Mouse (Mus musculus) frontal cortex, postnatal 10 days (tissue): Measurements from ENCODE around the gene Psmd11.

Source experiments
- DNase-seq, 2 experiments: peaks; one replicate each; pipeline ENCODE4 v3.0.0; 2022; ENCODE audit warnings: low spot score in 2 of 2, mixed read lengths in 1 of 2

Psmd11 gene

DNA sequence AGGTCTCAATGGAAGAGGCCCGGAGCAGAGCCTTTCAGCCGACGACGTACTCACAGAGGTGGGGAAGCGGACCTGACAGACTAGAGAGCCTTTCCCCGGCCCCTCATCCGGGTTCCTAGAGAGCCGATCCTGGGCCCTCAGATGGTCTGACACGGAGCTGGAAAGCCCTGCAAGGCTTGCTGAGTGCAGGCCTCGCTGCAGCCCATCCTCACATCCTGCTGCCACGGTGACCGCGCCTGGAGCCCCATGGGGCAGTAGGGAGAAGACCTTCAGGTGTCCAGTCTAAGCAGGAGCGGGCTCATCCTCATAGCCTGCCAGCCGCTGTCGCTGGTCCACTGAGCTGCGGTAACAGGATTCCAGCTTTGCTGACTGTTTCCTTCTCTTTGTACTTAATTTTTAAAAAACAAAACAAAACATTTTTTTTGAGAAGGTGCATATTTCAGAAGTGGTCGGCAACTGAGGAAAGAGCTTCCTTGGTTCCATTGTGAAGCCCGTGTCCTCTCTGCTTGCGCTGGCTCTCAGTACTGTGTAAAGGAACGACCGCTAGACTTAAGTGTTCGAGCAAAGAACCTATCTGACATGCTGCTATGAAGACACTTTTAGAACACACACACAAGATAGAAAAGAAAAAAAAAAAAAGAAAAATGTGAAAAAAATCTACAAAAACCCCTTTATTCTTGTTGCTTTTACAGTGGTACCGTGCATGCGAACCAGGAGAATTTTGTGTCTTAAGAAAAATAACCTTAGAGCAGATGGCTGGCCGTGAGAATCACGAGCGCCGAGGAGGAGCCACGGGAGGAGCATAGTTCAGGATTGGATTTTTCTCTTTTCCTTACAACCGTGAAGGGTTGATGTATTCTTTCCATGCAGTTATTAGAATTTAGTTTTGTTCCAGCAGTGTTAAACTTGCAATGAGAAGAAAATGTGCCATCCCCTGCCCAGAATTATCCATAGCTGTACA is 51.8 kb downstream of the Psmd11 start:
- DNase-seq = peak in 1 of 2 experiments; percentile 38

DNA sequence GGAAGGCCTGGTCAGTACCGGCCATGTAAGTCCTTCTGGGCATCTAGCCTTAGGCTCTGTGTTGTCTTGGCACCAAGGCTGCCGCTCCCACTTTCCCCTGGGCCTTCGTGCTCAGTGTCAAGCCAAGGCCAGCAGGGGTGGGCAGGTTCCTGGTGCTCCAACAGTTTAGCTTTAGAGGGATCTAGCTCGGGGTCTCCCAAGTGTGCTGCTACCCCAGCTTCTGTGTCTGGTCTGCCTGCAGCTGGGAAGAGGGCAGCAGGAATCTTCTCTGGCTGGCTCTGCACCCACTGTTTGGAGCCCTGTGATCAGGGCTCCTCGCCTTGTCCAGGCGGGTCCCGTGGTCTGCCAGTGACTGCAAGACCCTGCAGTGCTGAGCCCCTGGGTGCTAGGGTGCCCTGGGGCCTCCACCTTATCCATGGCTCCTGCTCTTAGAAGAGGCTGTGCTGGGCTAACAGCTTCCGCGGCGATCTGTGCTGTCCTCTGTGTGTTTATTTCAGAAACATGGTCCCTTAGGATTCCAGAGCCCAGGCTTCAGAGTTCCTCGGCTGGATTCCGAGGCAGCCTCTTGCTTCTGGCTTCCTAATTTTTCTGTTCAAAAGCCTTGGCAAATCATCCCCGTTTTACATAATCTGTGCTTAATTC is 53.1 kb downstream of the Psmd11 start:
- DNase-seq = no peak

DNA sequence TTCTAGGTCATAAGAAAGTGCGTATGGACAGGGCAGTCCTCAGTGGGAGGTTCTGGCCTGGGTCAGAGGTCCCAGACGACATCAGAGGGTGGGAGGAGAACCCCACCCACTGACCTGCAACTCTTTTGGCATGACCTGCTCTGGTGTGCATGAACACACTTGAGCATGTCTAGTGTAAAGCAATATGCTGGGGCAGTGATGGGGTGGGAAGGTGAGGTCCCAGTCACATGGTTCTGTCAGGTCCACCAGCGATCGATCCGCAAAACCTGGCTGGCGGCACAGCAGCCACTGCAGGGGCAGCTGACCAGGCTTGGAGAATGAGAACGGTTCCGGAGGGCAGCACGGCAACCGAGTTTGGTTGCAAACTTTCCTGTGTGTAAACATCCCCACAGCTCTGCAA is 53.9 kb downstream of the Psmd11 start:
- peak in 1 of 2 experiments; percentile 24 for DNase-seq

DNA sequence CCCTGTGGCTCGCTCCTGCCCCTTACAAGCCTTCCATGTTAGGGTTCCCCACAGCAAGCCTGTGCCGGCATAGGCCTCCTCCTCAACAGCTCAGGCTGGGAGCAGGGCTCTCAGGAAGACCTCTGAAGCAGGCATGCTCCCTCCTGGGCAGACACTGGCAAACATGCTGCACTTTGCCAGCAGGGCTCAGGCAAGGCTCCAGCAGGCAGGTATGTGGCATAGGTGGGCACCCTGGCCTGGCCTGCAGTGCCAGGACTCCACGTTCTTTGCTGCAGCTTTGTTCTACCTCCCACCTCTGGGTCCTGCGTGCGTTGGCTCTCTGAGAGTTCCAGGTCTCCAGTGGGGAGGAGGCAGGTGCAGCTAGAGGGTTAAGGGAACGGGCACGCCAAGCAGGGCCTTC is 54.5 kb downstream of the Psmd11 start:
- DNase-seq = peak in 1 of 2 experiments; percentile 38

DNA sequence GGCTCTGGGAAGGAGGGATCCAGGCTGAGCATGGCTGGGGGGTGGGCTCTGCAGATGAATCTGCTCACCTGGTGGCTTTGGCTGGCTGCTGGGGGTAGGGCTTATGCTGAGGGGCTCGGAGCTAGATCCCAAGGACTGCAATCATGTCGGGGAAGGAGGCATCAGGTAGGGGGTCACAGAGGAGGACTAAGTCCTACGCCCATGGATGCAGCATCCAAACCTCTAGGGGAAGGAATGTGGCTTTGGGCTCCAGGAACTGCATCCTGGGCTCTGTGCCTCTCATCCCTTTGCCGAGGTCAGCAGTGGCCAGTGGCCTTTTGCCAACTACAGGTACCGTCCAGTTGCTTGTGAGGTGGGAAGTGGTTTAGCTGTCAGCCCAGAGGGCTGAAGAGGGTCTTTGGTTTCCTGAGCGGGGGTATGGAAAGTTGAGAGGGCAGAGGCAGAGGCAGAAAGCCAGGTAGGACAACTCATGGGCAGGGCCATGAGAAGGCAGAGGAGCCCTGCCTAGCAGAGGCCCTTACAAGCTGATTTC is 55.2 kb downstream of the Psmd11 start:
- DNase-seq = peak in 1 of 2 experiments; percentile 32

DNA sequence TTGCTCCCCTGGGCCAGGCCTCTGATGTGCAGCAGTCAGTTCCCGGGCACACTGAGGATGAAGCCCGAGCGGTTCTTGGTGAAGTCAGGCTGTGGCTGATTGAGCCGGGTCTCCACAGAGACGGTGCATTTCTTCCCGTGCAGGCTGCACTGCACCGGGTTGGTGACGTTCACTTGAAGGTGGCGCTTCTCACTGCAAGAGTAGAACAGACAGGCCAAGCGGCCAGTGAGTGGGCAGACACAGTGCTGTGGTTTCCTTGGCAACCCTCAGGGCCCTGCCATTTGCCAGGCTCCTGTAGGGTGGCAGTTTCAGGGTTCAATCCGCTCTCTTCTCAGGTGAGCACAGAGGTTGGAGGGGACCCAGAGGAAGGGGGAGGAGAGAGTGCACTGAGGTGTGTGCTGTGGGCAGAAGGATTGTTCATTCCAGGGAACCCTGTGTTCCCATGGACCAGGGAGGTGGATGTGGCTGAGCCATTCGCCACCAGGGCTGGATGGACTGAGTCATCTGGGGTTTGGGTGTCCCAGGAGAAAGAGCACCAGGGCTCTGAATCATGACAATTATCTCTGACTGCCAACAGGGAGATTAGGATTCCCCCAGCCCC is 55.9 kb downstream of the Psmd11 start:
- peak; percentile 80 to 84 for DNase-seq

DNA sequence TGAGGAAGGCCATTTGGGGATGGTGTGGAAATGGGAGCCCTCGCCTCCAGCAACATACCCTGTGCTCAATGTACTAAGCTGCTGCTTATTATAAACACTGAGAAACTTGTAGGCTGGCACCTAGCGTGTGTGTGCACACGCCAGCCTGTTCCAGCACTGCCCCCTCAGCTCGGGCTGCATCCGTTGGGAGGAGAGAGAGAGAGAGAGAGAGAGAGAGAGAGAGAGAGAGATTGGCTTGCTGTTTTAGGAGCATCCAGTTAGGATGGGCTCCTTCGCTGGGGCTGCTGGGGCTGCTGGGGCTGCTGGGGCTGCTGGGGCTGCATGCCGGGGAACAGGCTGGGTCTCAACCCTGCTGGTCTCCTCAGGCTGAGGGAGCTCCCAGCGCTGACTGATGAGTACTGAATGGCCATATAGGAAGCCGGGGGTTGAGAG is 56.7 kb downstream of the Psmd11 start:
- peak in 1 of 2 experiments; percentile 31 for DNase-seq

DNA sequence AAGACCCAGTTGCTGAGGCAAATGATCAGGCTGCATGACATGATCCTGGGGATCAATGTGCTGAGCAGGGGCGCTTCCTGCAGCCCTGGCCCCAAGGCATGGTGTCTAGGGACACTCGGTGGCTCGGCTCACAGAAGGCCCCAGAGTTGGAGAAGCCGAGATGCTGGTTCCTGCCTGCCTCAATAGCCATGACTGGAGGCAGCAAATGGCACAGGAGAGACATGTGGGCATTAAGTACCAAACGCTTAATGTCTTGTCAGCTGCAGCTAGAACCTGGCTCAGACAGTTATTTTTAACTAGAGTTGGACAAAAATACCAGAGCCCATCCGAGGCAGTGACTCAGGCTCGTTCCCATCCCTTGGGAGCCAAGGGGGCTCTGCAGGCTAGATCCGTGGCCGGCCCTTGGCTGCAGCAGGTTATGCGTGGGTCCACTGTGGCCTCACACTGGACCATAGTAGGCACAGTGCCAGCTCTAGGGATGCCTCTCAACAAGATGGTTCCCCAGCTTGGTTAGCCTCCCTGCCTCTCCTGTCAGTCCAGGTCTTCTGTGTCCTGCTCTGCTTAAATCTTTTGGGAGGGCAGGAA is 57.3 kb downstream of the Psmd11 start:
- DNase-seq = no peak

DNA sequence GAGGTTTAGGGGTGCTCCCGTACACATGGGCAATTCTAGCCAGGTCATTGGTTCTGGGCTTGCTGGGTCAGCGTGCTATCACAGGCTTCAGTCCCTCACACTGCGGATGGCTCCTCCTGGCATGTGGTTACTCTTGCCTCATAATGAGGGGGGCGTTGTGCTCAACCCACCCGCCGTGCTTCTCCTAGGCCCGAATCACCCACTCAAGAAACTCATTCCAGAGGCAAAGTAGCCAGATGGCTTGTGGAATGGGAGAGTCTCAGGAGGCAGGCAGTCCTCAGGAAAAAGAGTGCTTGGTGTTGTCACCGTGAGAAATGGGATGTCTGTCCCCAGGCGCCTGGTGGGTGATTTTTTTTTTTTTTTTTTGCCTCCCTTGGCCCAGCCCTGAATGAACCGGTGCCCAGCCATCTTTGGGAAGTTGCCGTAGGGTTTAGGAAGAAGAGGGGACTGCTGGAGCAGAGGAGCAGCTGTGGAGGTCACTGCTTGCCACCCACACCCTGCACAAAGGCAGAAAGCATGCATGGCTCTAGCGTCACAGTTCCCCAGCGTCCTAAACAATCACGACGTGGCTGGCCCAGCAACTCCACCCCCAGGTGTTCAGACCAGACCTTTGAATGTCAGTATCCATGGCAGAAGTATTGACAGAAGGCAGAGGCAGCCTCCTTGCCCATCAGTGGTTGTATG is 59.6 kb downstream of the Psmd11 start:
- DNase-seq = no peak

DNA sequence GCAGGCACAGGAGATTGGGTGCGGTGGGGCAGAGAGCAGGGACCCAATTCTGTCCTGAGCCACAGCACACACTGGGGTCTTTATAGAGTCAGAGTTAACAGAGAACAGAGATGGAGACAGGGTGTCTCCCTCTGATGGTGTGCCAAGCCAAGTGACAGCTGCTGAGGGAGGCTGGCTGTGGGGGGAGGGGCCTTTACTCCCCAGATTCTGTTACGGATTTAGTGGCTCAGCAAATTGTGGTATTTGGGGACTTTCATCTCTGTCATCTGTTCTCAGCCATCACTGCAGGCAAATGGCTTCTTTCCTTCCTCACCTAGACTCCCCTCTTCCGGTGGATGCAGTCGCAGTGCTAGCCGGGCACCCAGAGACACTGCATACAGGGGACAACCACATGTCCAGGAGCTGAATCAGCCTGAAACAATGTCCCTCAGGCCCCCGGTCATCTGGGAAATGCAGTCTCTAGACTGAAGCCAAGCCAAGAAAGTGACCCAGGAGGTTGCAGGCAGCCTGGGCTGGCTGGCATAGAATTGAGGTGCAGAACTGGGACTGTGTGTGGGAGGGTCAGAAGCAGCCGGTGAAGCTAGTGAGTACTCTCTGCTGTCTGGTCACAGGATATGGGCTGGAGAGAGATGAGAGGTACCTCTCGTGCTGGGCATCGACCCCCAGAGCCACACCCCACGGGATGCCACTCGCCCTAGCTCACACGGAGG is 60.9 kb downstream of the Psmd11 start:
- DNase-seq = peak in 1 of 2 experiments; percentile 75

DNA sequence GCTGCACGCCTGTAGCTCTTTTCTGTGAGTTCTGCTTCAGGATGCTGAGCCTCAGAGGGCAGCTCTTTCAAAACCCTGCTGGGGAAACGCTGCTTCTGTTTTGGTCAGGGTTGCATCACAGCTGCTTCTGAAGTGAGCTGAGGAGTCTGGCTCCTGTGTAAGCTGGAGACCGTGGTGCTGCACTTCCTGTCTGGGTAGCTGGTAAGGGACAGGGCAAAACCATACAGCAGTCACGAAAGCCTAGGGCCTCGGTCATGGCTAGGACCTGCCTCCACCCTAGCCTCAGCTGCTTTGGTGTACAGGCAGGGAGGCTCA is 61.4 kb downstream of the Psmd11 start:
- DNase-seq = no peak

DNA sequence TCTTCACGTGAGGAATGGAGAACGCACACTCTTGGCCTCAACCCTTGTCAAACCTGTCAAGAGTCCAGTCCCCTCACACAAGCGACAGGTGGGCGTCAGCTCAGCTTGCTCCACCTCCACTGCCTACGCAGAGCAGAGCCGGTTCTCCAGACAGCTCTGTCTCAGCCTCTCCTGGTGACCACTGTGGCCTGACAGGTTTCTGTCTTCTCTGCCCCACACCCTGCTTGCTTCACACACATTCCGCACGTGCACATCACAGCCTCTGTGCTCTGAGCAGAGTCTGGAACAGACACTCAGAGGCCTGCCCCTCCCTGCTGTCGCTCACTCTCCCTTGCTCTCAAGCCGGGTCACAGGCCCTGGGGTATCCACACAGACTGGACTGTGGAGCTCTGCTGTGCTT is 62.4 kb downstream of the Psmd11 start:
- no peak for DNase-seq

DNA sequence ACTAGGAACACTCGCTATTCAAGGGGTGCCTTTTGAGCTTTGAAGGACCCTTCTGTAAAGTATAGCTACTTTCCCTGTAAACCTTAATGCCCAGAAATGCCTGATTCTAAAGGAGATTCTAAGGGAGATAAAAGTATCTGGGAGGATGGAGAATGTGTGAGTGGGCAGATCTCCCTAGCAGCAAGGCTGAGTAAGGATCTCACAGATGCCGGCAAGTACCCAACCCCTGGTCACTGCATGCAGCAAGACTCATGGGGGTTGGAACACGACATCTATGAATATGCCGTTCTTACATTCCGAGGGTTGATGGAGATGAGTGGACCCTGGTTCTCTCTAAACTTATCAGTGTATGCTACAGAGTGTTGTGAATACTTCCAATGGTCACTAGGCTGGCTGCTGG is 64.8 kb downstream of the Psmd11 start:
- no peak for DNase-seq

DNA sequence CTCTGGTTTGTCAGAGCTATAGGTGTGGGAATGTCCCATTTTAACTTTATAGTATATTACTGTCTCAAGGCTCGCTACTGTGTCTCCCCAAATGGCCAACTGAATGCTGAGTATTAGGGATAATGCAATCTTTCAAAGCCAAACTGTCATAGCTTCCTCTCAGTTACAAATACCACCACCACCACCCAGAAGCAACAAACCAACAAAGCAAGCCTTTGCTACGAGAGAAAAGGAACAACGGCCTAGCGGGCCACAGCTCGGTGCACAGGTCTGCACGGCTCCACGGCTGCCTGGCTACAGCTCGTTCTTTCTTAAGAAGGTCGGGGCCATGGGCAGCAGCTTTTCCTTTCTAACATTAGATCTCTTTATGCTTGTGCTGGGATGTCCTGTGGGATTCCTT is 66.4 kb downstream of the Psmd11 start:
- no peak for DNase-seq

DNA sequence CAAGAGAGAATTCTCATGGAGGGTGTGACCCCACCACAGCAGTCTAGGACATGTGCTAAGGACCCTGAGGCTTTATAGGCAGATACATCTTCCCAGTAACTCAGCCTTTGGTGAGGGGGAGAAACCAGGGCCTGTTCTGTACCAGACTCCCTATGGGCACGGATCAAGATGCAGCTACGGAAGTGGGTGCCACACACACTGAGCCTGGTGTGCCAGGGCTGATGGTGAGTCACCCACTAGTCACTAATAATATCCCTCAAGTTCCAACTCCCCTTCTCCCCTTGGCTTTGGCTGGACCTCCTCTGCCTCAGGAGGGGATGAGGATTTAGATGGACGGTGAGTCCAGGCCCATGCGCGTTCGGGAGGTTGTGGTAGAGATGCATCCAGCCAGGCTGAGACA is 67.6 kb downstream of the Psmd11 start:
- no peak for DNase-seq

DNA sequence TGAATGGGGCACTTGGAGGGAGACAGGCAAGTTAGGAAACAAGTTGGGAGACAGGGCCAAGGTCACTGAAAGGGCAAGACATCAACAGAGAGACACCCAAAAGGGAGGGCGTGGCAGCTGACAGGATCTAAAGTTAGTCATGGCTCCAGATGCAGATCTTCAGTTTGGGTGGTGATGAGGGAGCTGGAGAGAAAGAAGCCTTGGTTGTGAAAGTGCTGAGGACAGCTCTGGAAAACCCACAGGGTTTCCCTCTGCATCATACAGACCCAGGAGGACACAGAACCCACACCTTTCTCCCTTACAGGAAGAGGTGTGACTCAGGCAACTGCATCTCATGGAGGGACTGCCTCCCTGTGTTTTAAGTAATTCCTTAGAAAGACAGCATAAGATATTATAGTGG is 68.2 kb downstream of the Psmd11 start:
- DNase-seq = no peak

DNA sequence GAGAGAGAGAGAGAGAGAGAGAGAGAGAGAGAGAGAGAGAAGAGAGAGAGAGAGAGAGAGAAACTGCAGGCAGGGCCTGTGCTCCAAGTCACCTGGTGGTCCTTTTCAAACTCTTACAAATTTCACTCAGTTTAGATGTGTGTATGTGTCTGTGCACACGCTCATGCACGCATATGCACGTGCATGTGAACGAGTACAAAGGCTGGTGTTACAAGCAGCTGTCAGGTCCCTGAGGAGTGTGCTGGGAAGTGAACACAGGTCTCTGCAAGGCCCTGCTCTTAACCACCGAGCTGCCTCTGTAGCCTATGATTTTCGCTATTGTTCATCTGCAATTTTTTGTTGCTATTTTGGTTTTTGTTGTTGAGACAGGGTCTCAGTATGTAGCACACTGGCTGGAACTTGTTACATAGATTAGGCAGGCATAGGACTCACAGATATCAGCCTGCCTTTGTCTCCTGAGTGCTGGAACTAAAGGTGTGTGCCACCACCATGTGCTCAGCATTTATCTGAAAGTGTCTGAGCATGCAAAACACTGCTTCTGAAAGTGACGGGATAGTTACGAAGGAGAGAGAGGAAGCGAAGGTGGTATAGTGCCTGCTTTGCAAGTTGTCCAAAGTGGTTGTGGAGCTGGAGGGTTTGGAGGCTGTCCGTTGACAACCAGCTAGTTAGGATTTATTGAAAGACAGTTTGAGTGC is 69.0 kb downstream of the Psmd11 start:
- no peak for DNase-seq

DNA sequence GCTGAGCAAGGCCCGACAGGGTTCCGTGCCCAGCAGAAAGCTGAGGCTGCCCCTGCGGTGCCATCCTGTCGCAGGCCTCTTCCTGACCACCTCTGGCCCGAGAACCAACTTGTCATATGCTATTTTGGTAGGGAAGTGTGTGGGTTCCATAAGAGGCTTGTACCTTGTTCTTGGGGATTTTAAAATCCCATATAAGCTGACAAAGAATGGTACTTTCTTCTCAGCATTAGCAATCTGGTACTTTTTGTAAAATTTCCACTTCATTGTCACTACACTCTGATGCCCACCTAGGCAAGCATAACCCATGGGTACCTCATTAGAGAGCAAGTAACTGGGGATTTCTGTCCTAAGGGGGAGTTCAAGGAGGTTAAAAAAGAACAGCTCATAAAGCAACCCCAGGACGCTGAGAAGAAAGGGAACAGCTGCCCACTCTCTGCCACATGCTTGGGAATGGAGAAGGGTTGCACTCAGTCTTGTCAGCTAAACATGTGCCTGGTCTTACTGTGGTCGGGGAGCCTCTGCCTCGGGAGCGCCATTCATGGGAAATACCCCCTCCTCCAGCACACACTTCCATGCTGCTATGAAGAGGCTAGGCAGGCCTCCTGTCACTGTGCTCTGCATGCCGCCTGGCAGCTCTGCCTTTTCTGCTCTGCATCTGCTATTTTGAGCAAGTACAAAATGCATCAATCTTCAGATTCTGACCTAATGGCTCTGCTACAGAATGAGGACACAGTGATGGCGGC is 70.1 kb downstream of the Psmd11 start:
- no peak for DNase-seq

DNA sequence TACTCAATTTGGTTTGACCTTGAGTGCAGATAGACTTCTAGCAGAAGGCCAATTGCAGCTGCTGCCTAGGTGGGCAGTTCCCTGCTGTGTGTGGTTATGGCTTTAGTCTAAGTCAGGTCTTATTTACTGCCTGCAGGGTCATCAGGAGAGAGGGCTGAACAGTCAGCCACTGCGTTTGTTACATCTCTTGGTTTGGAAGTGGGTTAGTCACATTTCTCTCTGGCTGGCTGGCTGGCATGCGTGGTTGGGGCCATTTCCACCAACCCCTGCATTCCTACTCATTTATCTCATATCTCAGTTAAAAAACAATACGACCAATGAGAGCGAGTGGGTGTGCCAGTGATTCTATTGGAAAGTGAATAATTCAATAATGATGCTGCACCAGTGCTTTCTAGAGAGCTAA is 71.1 kb downstream of the Psmd11 start:
- DNase-seq = no peak

DNA sequence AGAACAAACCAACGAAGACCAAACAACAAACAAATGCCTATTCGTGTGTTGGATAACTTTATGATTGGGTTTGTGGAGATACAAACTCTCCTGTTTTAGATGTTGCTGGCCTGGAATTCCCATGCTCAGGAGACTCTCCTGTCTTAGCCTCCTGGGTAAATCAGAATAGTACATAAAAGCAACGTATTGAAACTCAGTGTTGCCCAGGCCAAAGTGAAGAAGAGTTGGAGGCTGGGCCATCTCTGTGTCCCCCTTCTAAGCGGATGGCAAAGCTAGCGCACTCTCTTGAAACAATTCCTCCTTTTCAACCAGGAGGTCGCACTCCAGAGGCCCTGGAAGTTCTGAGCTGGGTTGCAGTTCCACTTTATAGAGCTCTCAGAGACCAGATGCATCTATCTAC is 74.9 kb downstream of the Psmd11 start:
- no peak for DNase-seq
